Mouse (Mus musculus) heart, adult 18-20 months (tissue): Measurements from ENCODE around the gene Cog5. TPM values are rescaled to one million over a fixed set of nuclear protein-coding genes. Genes with fewer than 3 reads are reported as not detected.
A peak's percentile ranks its signal among the peaks of the same experiment; 100 is the strongest.
"Not testable (repeated sequence)": the region's sequence is repeated elsewhere in the genome, so short reads cannot be mapped to it uniquely, and the experiment has no call there.

Experiments
- DNase-seq, 2 experiments: peaks; one replicate each; pipeline ENCODE4 v3.0.0; 2021 to 2022; ENCODE audit warnings: mixed read lengths in 1 of 2
- long read RNA-seq, 2 experiments: library from polyadenylated mRNA; stranded (forward); transcript quantifications; one replicate each; pipeline ENCODE4 v2.0.0; 2021
- total RNA-seq, 2 experiments: library from RNA; stranded (reverse); gene quantifications; 2 replicates each; pipeline ENCODE4 v1.2.3; 2021

Gene Cog5
- 10 to 100 TPM; 54.5 to 60.3 TPM for total RNA-seq
- long read RNA-seq, experiment 1, partial matches to known transcripts = 5 of 32 reads
- long read RNA-seq, experiment 1, other reads (novel, unspliced or antisense) = 22 of 32 reads
- long read RNA-seq, experiment 2, partial matches to known transcripts = 4 of 15 reads
- long read RNA-seq, experiment 2, other reads (novel, unspliced or antisense) = 11 of 15 reads

GRCm38 (mm10) chr12:31654197-31654964 is at the start of gene Cog5, which contains the start of gene Dus4l:
Gene Cog5 (plus strand): TSS chr12:31654869.
Gene Dus4l (minus strand): TSS chr12:31654826.
- peak; percentile 96 to 100 for DNase-seq

- no peak for DNase-seq
These were observed 49.8 kb upstream of the Cog5 start for GRCm38 (mm10) chr12:31604894-31605293.

GRCm38 (mm10) chr12:31608138-31608537 is 46.5 kb upstream of the Cog5 start:
- no peak for DNase-seq

GRCm38 (mm10) chr12:31613353-31613752 is 41.3 kb upstream of the Cog5 start:
- DNase-seq = no peak

GRCm38 (mm10) chr12:31620106-31620505 is 34.6 kb upstream of the Cog5 start:
- no peak for DNase-seq

- no peak for DNase-seq
These were observed 29.7 kb upstream of the Cog5 start for GRCm38 (mm10) chr12:31625016-31625415.

- not testable (repeated sequence) for DNase-seq
These were observed 26.3 kb upstream of the Cog5 start for GRCm38 (mm10) chr12:31628396-31628795.

- peak in 1 of 2 experiments; percentile 6 for DNase-seq
These were observed 20.7 kb upstream of the Cog5 start for GRCm38 (mm10) chr12:31633970-31634342.

- peak; percentile 82 to 83 for DNase-seq
These were observed 20.1 kb upstream of the Cog5 start, which contains the start of gene Bcap29 for GRCm38 (mm10) chr12:31634343-31635239. Gene Bcap29 (minus strand): TSS chr12:31634658.

GRCm38 (mm10) chr12:31635240-31635607 is 19.4 kb upstream of the Cog5 start:
- no peak for DNase-seq

- DNase-seq = no peak
These were observed 1.1 kb upstream of the Cog5 start for GRCm38 (mm10) chr12:31653611-31654010.

- no peak for DNase-seq
These were observed 352 bp downstream of the Cog5 start for GRCm38 (mm10) chr12:31654965-31655477.

- no peak for DNase-seq
These were observed 2.2 kb downstream of the Cog5 start for GRCm38 (mm10) chr12:31656841-31657240.

- no peak for DNase-seq
These were observed 11.3 kb downstream of the Cog5 start for GRCm38 (mm10) chr12:31665999-31666398.

GRCm38 (mm10) chr12:31667187-31667586 is 12.5 kb downstream of the Cog5 start:
- DNase-seq = no peak

- no peak for DNase-seq
These were observed 32.0 kb downstream of the Cog5 start for GRCm38 (mm10) chr12:31686679-31687078.

- DNase-seq = no peak
These were observed 38.6 kb downstream of the Cog5 start for GRCm38 (mm10) chr12:31693278-31693677.

- no peak for DNase-seq
These were observed 46.1 kb downstream of the Cog5 start for GRCm38 (mm10) chr12:31700623-31701347.

- no peak for DNase-seq
These were observed 46.7 kb downstream of the Cog5 start for GRCm38 (mm10) chr12:31701411-31701810.

GRCm38 (mm10) chr12:31703904-31704303 is 49.2 kb downstream of the Cog5 start:
- DNase-seq = peak; percentile 77 to 82

- DNase-seq = peak; percentile 44 to 65
These were observed 51.5 kb downstream of the Cog5 start for GRCm38 (mm10) chr12:31706168-31706567.

- no peak for DNase-seq
These were observed 52.9 kb downstream of the Cog5 start for GRCm38 (mm10) chr12:31707531-31707930.
